Mouse (Mus musculus): Measurements from ENCODE around the gene Il21r.

Gene Il21r

GRCm38 (mm10) chr7:125649013-125649412 lies 45.8 kb downstream of the Il21r start:
- DNase-seq = no peak

- DNase-seq = no peak
These were observed 54.3 kb downstream of the Il21r start for GRCm38 (mm10) chr7:125657511-125657910.

GRCm38 (mm10) chr7:125663654-125664053 lies 60.4 kb downstream of the Il21r start:
- DNase-seq = no peak

GRCm38 (mm10) chr7:125670865-125671264 lies 67.6 kb downstream of the Il21r start:
- no peak for DNase-seq

- DNase-seq = no peak
These were observed 68.2 kb downstream of the Il21r start for GRCm38 (mm10) chr7:125671396-125671795.

GRCm38 (mm10) chr7:125674916-125675315 lies 71.7 kb downstream of the Il21r start:
- no peak for DNase-seq

- DNase-seq = no peak
These were observed 75.5 kb downstream of the Il21r start for GRCm38 (mm10) chr7:125678756-125679155.

GRCm38 (mm10) chr7:125679936-125680335 lies 76.7 kb downstream of the Il21r start:
- no peak for DNase-seq

Data from layer of hippocampus, adult 9-11 months (tissue).